In genomic region chr9:95070832-95071519, GRCm38 (mm10) we compare ENCODE assay signal across 27 mouse cellular contexts.
DNase-seq lines count a peak whose midpoint lies in the region; ATAC-seq and TF ChIP-seq lines count a peak whose summit lies in the region.
"Had no signal": no experiment of that assay in that cellular context is flagged by ENCODE, and none has a peak within 500 bp of the region (broad histone marks: within the 10 kb centered on the region; RNA-seq: fewer than 3 reads in every experiment).

No protein-coding gene starts in this region.

- 78% methylated on average over 13 of the region's 13 CpGs for WGBS in hindbrain, embryonic 10.5 days
- WGBS in hindbrain, embryonic 11.5 days, result 74% methylated on average over 13 of the region's 13 CpGs
- WGBS in lung, embryonic 14.5 days, result 38% methylated on average over 13 of the region's 13 CpGs
- 43% methylated on average over 13 of the region's 13 CpGs for WGBS in hindbrain, embryonic 13.5 days
- WGBS in hindbrain, postnatal 0 days, result 44% methylated on average over 13 of the region's 13 CpGs
- 77% methylated on average over 13 of the region's 13 CpGs for WGBS in liver, postnatal 0 days (ENCODE audit: insufficient replicate concordance)

- H3K9me3 ChIP-seq in hindbrain, embryonic 10.5 days, result 0 out of 2 replicates have a peak, but pooled peaks cover 5% of the 10 kb centered on the region
- H3K9me3 ChIP-seq in hindbrain, embryonic 11.5 days (ENCODE audit: control insufficient read depth, low read length), result no peaks in the 10 kb centered on the region
- H3K9me3 ChIP-seq in lung, embryonic 14.5 days (ENCODE audit: low read depth, low read length), result no peaks in the 10 kb centered on the region
- no peaks in the 10 kb centered on the region; the same call in 1 of the 2 replicates for H3K9me3 ChIP-seq in hindbrain, embryonic 13.5 days
- peaks cover 5% of the 10 kb centered on the region; the same call in 1 of the 2 replicates for H3K9me3 ChIP-seq in hindbrain, postnatal 0 days (ENCODE audit: low read length)
- peaks cover 3% of the 10 kb centered on the region; the same call in 1 of the 2 replicates for H3K9me3 ChIP-seq in liver, postnatal 0 days (ENCODE audit: low read length)
- H3K9me3 ChIP-seq: embryonic facial prominence, embryonic 12.5 days; heart, embryonic 13.5 days; limb, embryonic 10.5 days had no signal

- H3K4me1 ChIP-seq in hindbrain, embryonic 10.5 days (replicated peaks), result peaks cover 30% of the 10 kb centered on the region
- H3K4me1 ChIP-seq in hindbrain, embryonic 11.5 days (replicated peaks; ENCODE audit: control insufficient read depth, insufficient read depth, low read length), result peaks cover 5% of the 10 kb centered on the region; the same call in 1 of the 2 replicates
- H3K4me1 ChIP-seq in lung, embryonic 14.5 days (ENCODE audit: insufficient read depth), result peaks cover 14% of the 10 kb centered on the region; the same call in 1 of the 2 replicates
- H3K4me1 ChIP-seq in hindbrain, embryonic 13.5 days (replicated peaks), result peaks cover 28% of the 10 kb centered on the region
- H3K4me1 ChIP-seq in hindbrain, postnatal 0 days (ENCODE audit: insufficient read depth, low read length), result peaks cover 4% of the 10 kb centered on the region
- no peaks in the 10 kb centered on the region for H3K4me1 ChIP-seq in liver, postnatal 0 days (ENCODE audit: insufficient read depth)

- no peak overlapping the region for H3K9ac ChIP-seq in hindbrain, embryonic 11.5 days (ENCODE audit: low read depth, low read length)
- H3K9ac ChIP-seq in lung, embryonic 14.5 days, result no peak overlapping the region
- no peak overlapping the region for H3K9ac ChIP-seq in hindbrain, embryonic 13.5 days
- H3K9ac ChIP-seq in hindbrain, postnatal 0 days (replicated peaks; ENCODE audit: low read length), result no peak overlapping the region
- no peak overlapping the region for H3K9ac ChIP-seq in liver, postnatal 0 days (replicated peaks)
- H3K9ac ChIP-seq: embryonic facial prominence, embryonic 12.5 days; forebrain, embryonic 13.5 days; heart, embryonic 13.5 days had no signal

- no peaks in the 10 kb centered on the region for H3K27me3 ChIP-seq in hindbrain, embryonic 10.5 days (ENCODE audit: insufficient read depth, poor library complexity, severe bottlenecking)
- no peaks in the 10 kb centered on the region for H3K27me3 ChIP-seq in hindbrain, embryonic 11.5 days (ENCODE audit: control insufficient read depth, insufficient read depth, low read length)
- H3K27me3 ChIP-seq in lung, embryonic 14.5 days (ENCODE audit: insufficient read depth, low read length), result no peaks in the 10 kb centered on the region
- H3K27me3 ChIP-seq in hindbrain, embryonic 13.5 days, result no peaks in the 10 kb centered on the region
- H3K27me3 ChIP-seq in hindbrain, postnatal 0 days (ENCODE audit: insufficient read depth, low read length), result no peaks in the 10 kb centered on the region
- H3K27me3 ChIP-seq in liver, postnatal 0 days (ENCODE audit: insufficient read depth, low read length), result no peaks in the 10 kb centered on the region
- H3K27me3 ChIP-seq: CH12.LX; embryonic facial prominence, embryonic 12.5 days; forebrain, embryonic 13.5 days; heart, embryonic 13.5 days; Patski had no signal

- TF ChIP-seq CTCF in lung, embryonic 14.5 days (IDR thresholded peaks at IDR 0.05; ENCODE audit: low read depth), result no peak
- TF ChIP-seq CTCF in hindbrain, postnatal 0 days (IDR thresholded peaks at IDR 0.05; ENCODE audit: low read depth), result no peak
- TF ChIP-seq CTCF in liver, postnatal 0 days (IDR thresholded peaks at IDR 0.05; ENCODE audit: low read depth), result no peak

- no peak for DNase-seq in hindbrain, embryonic 10.5 days (ENCODE audit: low spot score)
- no peak for DNase-seq in hindbrain, embryonic 11.5 days (ENCODE audit: low spot score)
- DNase-seq in lung, embryonic 14.5 days, result peak; percentile 17
- DNase-seq in lung, postnatal 10 days, result no peak
- peak; percentile 18 for DNase-seq in hindbrain, postnatal 0 days (ENCODE audit: low spot score)
- DNase-seq in liver, postnatal 0 days, result no peak
- DNase-seq: adrenal gland, postnatal 10 days; B cell, adult 2 months; cerebellum, adult 2 months; cerebellum, postnatal 25 days; heart, postnatal 14 days; kidney, adult 18-20 months; liver; lung, adult 18-20 months; lung, postnatal 4 days; right cerebral cortex, postnatal 14 days; thymus, adult 2 months had no signal

- no peak for ATAC-seq in hindbrain, embryonic 11.5 days (ENCODE audit: low FRiP score)
- no peak for ATAC-seq in lung, embryonic 14.5 days (ENCODE audit: insufficient read depth)
- ATAC-seq in hindbrain, embryonic 13.5 days (ENCODE audit: low FRiP score), result peak; percentile 41; the same call in 1 of the 2 replicates
- 0 out of 2 replicates have a peak, but pooled peaks have one; percentile 16 for ATAC-seq in hindbrain, postnatal 0 days
- no peak for ATAC-seq in liver, postnatal 0 days
- ATAC-seq: forebrain, embryonic 13.5 days; Patski had no signal

- peak overlapping the region; percentile 66 for H3K27ac ChIP-seq in hindbrain, embryonic 10.5 days
- H3K27ac ChIP-seq in hindbrain, embryonic 11.5 days (ENCODE audit: low read depth, low read length), result no peak overlapping the region
- H3K27ac ChIP-seq in lung, embryonic 14.5 days (ENCODE audit: low read depth), result no peak overlapping the region
- H3K27ac ChIP-seq in hindbrain, embryonic 13.5 days, result peak overlapping the region; percentile 46
- H3K27ac ChIP-seq in hindbrain, postnatal 0 days, result peak overlapping the region; percentile 56; the same call in 1 of the 2 replicates
- H3K27ac ChIP-seq in liver, postnatal 0 days (ENCODE audit: low read depth), result no peak overlapping the region
- H3K27ac ChIP-seq: embryonic facial prominence, embryonic 12.5 days; forebrain, embryonic 13.5 days; limb, embryonic 10.5 days; stomach, postnatal 0 days had no signal

- no peak for TF ChIP-seq EP300 in liver, postnatal 0 days (IDR thresholded peaks at IDR 0.05; ENCODE audit: low read depth)

- H3K4me2 ChIP-seq in hindbrain, embryonic 11.5 days (replicated peaks; ENCODE audit: low read depth, low read length), result no peak overlapping the region
- H3K4me2 ChIP-seq in lung, embryonic 14.5 days, result peak overlapping the region; percentile 26; the same call in 1 of the 2 replicates
- H3K4me2 ChIP-seq in hindbrain, embryonic 13.5 days, result no peak overlapping the region
- no peak overlapping the region for H3K4me2 ChIP-seq in hindbrain, postnatal 0 days (ENCODE audit: low read depth, low read length)
- H3K4me2 ChIP-seq in liver, postnatal 0 days (ENCODE audit: low read depth, low read length), result no peak overlapping the region
- H3K4me2 ChIP-seq: embryonic facial prominence, embryonic 12.5 days; forebrain, embryonic 13.5 days; heart, embryonic 13.5 days had no signal

- H3K36me3 ChIP-seq in hindbrain, embryonic 10.5 days, result no peaks in the 10 kb centered on the region
- H3K36me3 ChIP-seq in hindbrain, embryonic 11.5 days (ENCODE audit: control insufficient read depth, insufficient read depth, low read length), result no peaks in the 10 kb centered on the region
- H3K36me3 ChIP-seq in lung, embryonic 14.5 days (ENCODE audit: insufficient read depth), result no peaks in the 10 kb centered on the region
- no peaks in the 10 kb centered on the region for H3K36me3 ChIP-seq in hindbrain, embryonic 13.5 days
- H3K36me3 ChIP-seq in hindbrain, postnatal 0 days (ENCODE audit: insufficient read depth, low read length), result no peaks in the 10 kb centered on the region
- no peaks in the 10 kb centered on the region for H3K36me3 ChIP-seq in liver, postnatal 0 days (replicated peaks; ENCODE audit: insufficient read depth, low read length)
- H3K36me3 ChIP-seq: embryonic facial prominence, embryonic 12.5 days; G1E; heart, embryonic 13.5 days; limb, embryonic 10.5 days had no signal

- H3K4me3 ChIP-seq in hindbrain, embryonic 10.5 days, result no peak overlapping the region
- no peak overlapping the region for H3K4me3 ChIP-seq in hindbrain, embryonic 11.5 days (ENCODE audit: low read depth, low read length)
- H3K4me3 ChIP-seq in lung, embryonic 14.5 days (ENCODE audit: low read depth, low read length), result no peak overlapping the region
- H3K4me3 ChIP-seq in hindbrain, embryonic 13.5 days, result no peak overlapping the region
- no peak overlapping the region for H3K4me3 ChIP-seq in hindbrain, postnatal 0 days (ENCODE audit: low read length)
- no peak overlapping the region for H3K4me3 ChIP-seq in liver, postnatal 0 days (ENCODE audit: low read depth, low read length)
- H3K4me3 ChIP-seq: embryonic facial prominence, embryonic 12.5 days; forebrain, embryonic 13.5 days; heart, embryonic 13.5 days; limb, embryonic 10.5 days; myocyte had no signal

Comparison
In these comparisons a context has a peak if more than half of its experiments do, and no peak if none do; other contexts are left out.
1. DNase-seq: peak in lung, embryonic 14.5 days (single experiment) and hindbrain, postnatal 0 days (single experiment); none in hindbrain, embryonic 10.5 days (single experiment), hindbrain, embryonic 11.5 days (single experiment), lung, postnatal 10 days (single experiment) and liver, postnatal 0 days (single experiment).
2. H3K27ac ChIP-seq: peak in hindbrain, embryonic 10.5 days (single experiment), hindbrain, embryonic 13.5 days (single experiment) and hindbrain, postnatal 0 days (single experiment); none in hindbrain, embryonic 11.5 days (single experiment), lung, embryonic 14.5 days (single experiment) and liver, postnatal 0 days (single experiment).
3. ATAC-seq: peak in hindbrain, embryonic 13.5 days (single experiment) and hindbrain, postnatal 0 days (single experiment); none in hindbrain, embryonic 11.5 days (single experiment), lung, embryonic 14.5 days (single experiment) and liver, postnatal 0 days (single experiment).